Comparison of ENCODE assay signal across 8 mouse cellular contexts in genomic region chr10:126980221-126980932, GRCm38 (mm10). TPM values are rescaled to one million over a fixed set of nuclear protein-coding genes. Genes with fewer than 3 reads are reported as not detected.
A peak's percentile ranks its signal among the peaks of the same experiment; 100 is the strongest.
DNase-seq lines count a peak whose midpoint lies in the region; ATAC-seq and TF ChIP-seq lines count a peak whose summit lies in the region.

No protein-coding gene starts in this region.

- H3K4me1 ChIP-seq in forebrain, embryonic 16.5 days (replicated peaks; ENCODE audit: control insufficient read depth, insufficient read depth, low read length) = peaks cover 54% of the 10 kb centered on the region
- peaks cover 62% of the 10 kb centered on the region for H3K4me1 ChIP-seq in hindbrain, embryonic 15.5 days (replicated peaks)
- peaks cover 48% of the 10 kb centered on the region for H3K4me1 ChIP-seq in midbrain, embryonic 11.5 days (ENCODE audit: control insufficient read depth, insufficient read depth, low read length)

- WGBS in forebrain, embryonic 16.5 days = 0% methylated on average over 16 of the region's 16 CpGs
- WGBS in hindbrain, embryonic 15.5 days = 3% methylated on average over 16 of the region's 16 CpGs
- under 1% methylated on average over 16 of the region's 16 CpGs for WGBS in midbrain, embryonic 11.5 days

- peak; percentile 34 for ATAC-seq in forebrain, embryonic 16.5 days
- ATAC-seq in hindbrain, embryonic 15.5 days (ENCODE audit: low FRiP score, low read depth) = peak; percentile 13
- peak; percentile 7 for ATAC-seq in midbrain, embryonic 11.5 days (ENCODE audit: low FRiP score)

- TF ChIP-seq CTCF in brain, embryonic 14.5 days (IDR thresholded peaks at IDR 0.05; ENCODE audit: borderline replicate concordance, extremely low read depth, insufficient read depth, insufficient read length) = no peak
- TF ChIP-seq CTCF in left cerebral cortex, adult 2 months (IDR thresholded peaks at IDR 0.05) = no peak

- DNase-seq in adrenal gland, adult (ENCODE audit: inconsistent age in 2 of 2, low spot score in 1 of 2) = peak; percentile 64 to 84
- no peak for DNase-seq in adrenal gland, postnatal 4 days (ENCODE audit: low spot score in 2 of 2)
- DNase-seq in brain, embryonic 14.5 days (ENCODE audit: low read depth) = peak; percentile 93
- peak in 1 of 2 experiments; percentile 54 for DNase-seq in left cerebral cortex, adult 2 months (ENCODE audit: extremely low spot score in 1 of 2, low spot score in 2 of 2)
- peak; percentile 96 for DNase-seq in midbrain, embryonic 11.5 days (ENCODE audit: low spot score, missing footprints)
- peak; percentile 22 for DNase-seq in thymus, postnatal 25 days

- no peaks in the 10 kb centered on the region for H3K9me3 ChIP-seq in forebrain, embryonic 16.5 days (ENCODE audit: control insufficient read depth, low read length)
- H3K9me3 ChIP-seq in hindbrain, embryonic 15.5 days = no peaks in the 10 kb centered on the region
- H3K9me3 ChIP-seq in midbrain, embryonic 11.5 days (ENCODE audit: control insufficient read depth, low read length) = no peaks in the 10 kb centered on the region

- no peaks in the 10 kb centered on the region for H3K27me3 ChIP-seq in forebrain, embryonic 16.5 days (replicated peaks; ENCODE audit: control insufficient read depth, insufficient read depth, low read length)
- peaks cover 8% of the 10 kb centered on the region; the same call in 1 of the 2 replicates for H3K27me3 ChIP-seq in hindbrain, embryonic 15.5 days
- no peaks in the 10 kb centered on the region for H3K27me3 ChIP-seq in midbrain, embryonic 11.5 days (ENCODE audit: control insufficient read depth, insufficient read depth, low read length)

- peak overlapping the region; percentile 90 for H3K4me3 ChIP-seq in forebrain, embryonic 16.5 days (replicated peaks; ENCODE audit: low read length)
- H3K4me3 ChIP-seq in hindbrain, embryonic 15.5 days = peak overlapping the region; percentile 93
- peak overlapping the region; percentile 97 for H3K4me3 ChIP-seq in left cerebral cortex, adult 2 months
- H3K4me3 ChIP-seq in midbrain, embryonic 11.5 days (ENCODE audit: low read depth, low read length) = peak overlapping the region; percentile 88

- intact Hi-C loops in left cerebral cortex, adult 2 months (cut with DNase I) = no loop called here

- H3K9ac ChIP-seq in forebrain, embryonic 16.5 days (replicated peaks; ENCODE audit: low read depth, low read length) = peak overlapping the region; percentile 92
- H3K9ac ChIP-seq in hindbrain, embryonic 15.5 days = peak overlapping the region; percentile 94
- peak overlapping the region; percentile 85 for H3K9ac ChIP-seq in midbrain, embryonic 11.5 days (ENCODE audit: low read length)

- no peak for TF ChIP-seq POLR2A in brain, embryonic 14.5 days (IDR thresholded peaks at IDR 0.05; ENCODE audit: borderline replicate concordance, extremely low read depth, insufficient read depth, insufficient read length, poor library complexity, severe bottlenecking)

- H3K4me2 ChIP-seq in forebrain, embryonic 16.5 days (ENCODE audit: low read length) = peak overlapping the region; percentile 77
- H3K4me2 ChIP-seq in hindbrain, embryonic 15.5 days = peak overlapping the region; percentile 75
- peak overlapping the region; percentile 75 for H3K4me2 ChIP-seq in midbrain, embryonic 11.5 days

- H3K27ac ChIP-seq in forebrain, embryonic 16.5 days (ENCODE audit: low read length) = peak overlapping the region; percentile 100
- H3K27ac ChIP-seq in hindbrain, embryonic 15.5 days (replicated peaks) = peak overlapping the region; percentile 100
- H3K27ac ChIP-seq in left cerebral cortex, adult 2 months = peak overlapping the region; percentile 99
- peak overlapping the region; percentile 99 for H3K27ac ChIP-seq in midbrain, embryonic 11.5 days (ENCODE audit: low read depth, low read length)

- H3K36me3 ChIP-seq in forebrain, embryonic 16.5 days (ENCODE audit: control insufficient read depth, insufficient read depth) = no peaks in the 10 kb centered on the region
- no peaks in the 10 kb centered on the region for H3K36me3 ChIP-seq in hindbrain, embryonic 15.5 days
- no peaks in the 10 kb centered on the region for H3K36me3 ChIP-seq in midbrain, embryonic 11.5 days (ENCODE audit: control insufficient read depth, insufficient read depth, low read length)

RNA-seq across cellular contexts. Expression of gene Ctdsp2, which starts 1.9 kb away (rescaled TPM):
- total RNA-seq in adrenal gland, postnatal 4 days (2021) = 100 to 1,000 TPM; 244 to 246 TPM
- polyA plus RNA-seq in brain, embryonic 14.5 days (2012; rRNA removed) = 73.2 and 79.8 TPM in 2 replicates
- 22.9 and 27.6 TPM in 2 replicates for polyA plus RNA-seq in forebrain, embryonic 16.5 days (2015; fragmentation: Nextera tagmentation; extraction: Ambion mirVana)
- polyA plus RNA-seq in hindbrain, embryonic 15.5 days (2015; fragmentation: Nextera tagmentation; extraction: Ambion mirVana) = 19.0 and 19.4 TPM in 2 replicates
- 10 to 100 TPM; 79.4 to 83.8 TPM for total RNA-seq in left cerebral cortex, adult 2 months (2021)
- polyA plus RNA-seq in midbrain, embryonic 11.5 days (2014; fragmentation: Nextera tagmentation; extraction: Ambion mirVana) = 40.6 and 42.8 TPM in 2 replicates

RNA-seq across cellular contexts. Expression of gene Avil, which starts 20.1 kb away (rescaled TPM):
- total RNA-seq in adrenal gland, postnatal 4 days (2021) = under 1 TPM; 0.67 to 0.90 TPM
- polyA plus RNA-seq in brain, embryonic 14.5 days (2012; rRNA removed) = 0.28 and 1.7 TPM in 2 replicates
- 0.15 and 0.40 TPM in 2 replicates for polyA plus RNA-seq in forebrain, embryonic 16.5 days (2015; fragmentation: Nextera tagmentation; extraction: Ambion mirVana)
- polyA plus RNA-seq in hindbrain, embryonic 15.5 days (2015; fragmentation: Nextera tagmentation; extraction: Ambion mirVana) = 4.2 and 11.6 TPM in 2 replicates
- total RNA-seq in left cerebral cortex, adult 2 months (2021) = under 1 TPM; 0.18 to 0.28 TPM
- polyA plus RNA-seq in midbrain, embryonic 11.5 days (2014; fragmentation: Nextera tagmentation; extraction: Ambion mirVana) = 1.1 and 1.6 TPM in 2 replicates

RNA-seq across cellular contexts. Expression of gene Tsfm, which starts 50.3 kb away (rescaled TPM):
- total RNA-seq in adrenal gland, postnatal 4 days (2021) = 10 to 100 TPM; 67.0 to 70.6 TPM
- 41.2 and 52.3 TPM in 2 replicates for polyA plus RNA-seq in brain, embryonic 14.5 days (2012; rRNA removed)
- 60.8 and 66.0 TPM in 2 replicates for polyA plus RNA-seq in forebrain, embryonic 16.5 days (2015; fragmentation: Nextera tagmentation; extraction: Ambion mirVana)
- polyA plus RNA-seq in hindbrain, embryonic 15.5 days (2015; fragmentation: Nextera tagmentation; extraction: Ambion mirVana) = 61.6 and 64.7 TPM in 2 replicates
- 10 to 100 TPM; 30.2 to 30.7 TPM for total RNA-seq in left cerebral cortex, adult 2 months (2021)
- polyA plus RNA-seq in midbrain, embryonic 11.5 days (2014; fragmentation: Nextera tagmentation; extraction: Ambion mirVana) = 80.7 and 86.0 TPM in 2 replicates

Comparison
In these comparisons a context has a peak if more than half of its experiments do, and no peak if none do; other contexts are left out.
1. DNase-seq: peak in adrenal gland, adult (2 of 2), brain, embryonic 14.5 days (single experiment), midbrain, embryonic 11.5 days (single experiment) and thymus, postnatal 25 days (single experiment); none in adrenal gland, postnatal 4 days (0 of 2).
2. Peak in every context shown above with its lines, with median percentiles within 50 percentile points of each other: ATAC-seq, H3K27ac ChIP-seq, H3K4me2 ChIP-seq, H3K4me3 ChIP-seq and H3K9ac ChIP-seq.